Mouse (Mus musculus): ENCODE data around the gene Ncapd2. TPM values are rescaled to one million over a fixed set of nuclear protein-coding genes. Genes with fewer than 3 reads are reported as not detected.
"Not testable (repeated sequence)": the region's sequence is repeated elsewhere in the genome, so short reads cannot be mapped to it uniquely, and the experiment has no call there.

Gene Ncapd2
- polyA plus RNA-seq, 1 experiment from 2014 or later: 39.4 TPM

DNA sequence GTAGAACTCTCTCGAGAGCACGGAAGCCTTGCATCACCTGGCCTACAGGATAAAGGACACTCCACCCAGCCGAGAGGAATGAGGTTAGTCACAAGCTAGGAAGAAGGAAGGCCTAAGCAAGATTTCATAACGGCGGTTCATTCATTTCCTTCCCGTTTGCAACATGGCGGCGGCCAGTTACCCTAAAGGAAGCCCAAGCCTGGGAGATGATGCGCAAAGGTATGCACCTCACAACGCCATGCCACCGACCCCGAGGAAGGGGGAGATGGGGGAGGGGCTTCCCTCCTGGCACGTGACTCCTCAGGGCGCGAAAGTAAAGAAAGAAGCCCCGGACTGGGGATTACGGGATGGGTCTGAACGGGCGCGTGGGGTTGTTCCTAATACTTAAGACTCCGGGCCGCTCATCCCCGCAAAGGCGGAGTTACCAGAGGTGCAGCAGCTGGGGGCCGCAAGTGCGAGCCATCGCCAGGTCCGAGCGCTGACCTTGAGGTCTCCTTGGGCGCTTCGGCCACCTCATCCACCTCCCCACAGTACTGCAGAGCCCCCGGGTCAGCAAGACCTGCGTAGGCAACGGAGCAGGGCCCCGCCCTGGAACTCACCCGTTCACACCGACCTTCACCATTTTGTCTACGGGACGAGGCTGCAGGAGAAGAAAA lies 26.7 kb downstream of the Ncapd2 start:
- H3K36me3 ChIP-seq (ENCODE audit: control insufficient read depth, insufficient read depth, low read length): peaks cover 19% of the 10 kb centered on the region
- peak overlapping the region; percentile 94 for H3K27ac ChIP-seq (ENCODE audit: low read length)
- H3K4me2 ChIP-seq (ENCODE audit: low read length): peak overlapping the region; percentile 83
- H3K4me3 ChIP-seq (ENCODE audit: low read depth, low read length): peak overlapping the region; percentile 73
- H3K9me3 ChIP-seq (replicated peaks; ENCODE audit: control insufficient read depth, low read length, poor library complexity, severe bottlenecking): no peaks in the 10 kb centered on the region
- peak; percentile 57 for ATAC-seq
- H3K27me3 ChIP-seq (ENCODE audit: control insufficient read depth, insufficient read depth, low read depth, low read length): no peaks in the 10 kb centered on the region
- H3K4me1 ChIP-seq (ENCODE audit: control insufficient read depth, insufficient read depth, low read length): peaks cover 26% of the 10 kb centered on the region
- H3K9ac ChIP-seq (ENCODE audit: low read depth, low read length): peak overlapping the region; percentile 89
- WGBS: under 1% methylated on average over 38 of the region's 39 CpGs

GRCm38 (mm10) chr6:125163801-125164657 lies 27.5 kb downstream of the Ncapd2 start:
- Histone ChIP-seq H3K9ac (ENCODE audit: low read depth, low read length) (peak overlapping the region; percentile 89), H3K4me1 (ENCODE audit: control insufficient read depth, insufficient read depth, low read length) (peaks cover 26% of the 10 kb centered on the region), H3K4me3 (ENCODE audit: low read depth, low read length) (peak overlapping the region; percentile 73), H3K27ac (ENCODE audit: low read length) (peak overlapping the region; percentile 94), H3K4me2 (ENCODE audit: low read length) (peak overlapping the region; percentile 83), H3K27me3 (ENCODE audit: control insufficient read depth, insufficient read depth, low read depth, low read length) (no peaks in the 10 kb centered on the region), H3K36me3 (ENCODE audit: control insufficient read depth, insufficient read depth, low read length) (peaks cover 15% of the 10 kb centered on the region), H3K9me3 (replicated peaks; ENCODE audit: control insufficient read depth, low read length, poor library complexity, severe bottlenecking) (no peaks in the 10 kb centered on the region)
- ATAC-seq: 0 out of 2 replicates have a peak, but pooled peaks have one; percentile 1
- 4% methylated on average over 20 of the region's 20 CpGs for WGBS

- not testable (repeated sequence) for H3K27me3 ChIP-seq (ENCODE audit: control insufficient read depth, insufficient read depth, low read depth, low read length); H3K27ac ChIP-seq (ENCODE audit: low read length); H3K4me3 ChIP-seq (ENCODE audit: low read depth, low read length); ATAC-seq; H3K4me2 ChIP-seq (ENCODE audit: low read length); H3K9ac ChIP-seq (ENCODE audit: low read depth, low read length); H3K9me3 ChIP-seq (replicated peaks; ENCODE audit: control insufficient read depth, low read length, poor library complexity, severe bottlenecking)
- peaks cover 26% of the 10 kb centered on the region for H3K4me1 ChIP-seq (ENCODE audit: control insufficient read depth, insufficient read depth, low read length)
- WGBS: 70% methylated on average over 10 of the region's 16 CpGs
- peaks cover 15% of the 10 kb centered on the region for H3K36me3 ChIP-seq (ENCODE audit: control insufficient read depth, insufficient read depth, low read length)
Observed at GRCm38 (mm10) chr6:125162615-125163305, 28.7 kb downstream of the Ncapd2 start.

DNA sequence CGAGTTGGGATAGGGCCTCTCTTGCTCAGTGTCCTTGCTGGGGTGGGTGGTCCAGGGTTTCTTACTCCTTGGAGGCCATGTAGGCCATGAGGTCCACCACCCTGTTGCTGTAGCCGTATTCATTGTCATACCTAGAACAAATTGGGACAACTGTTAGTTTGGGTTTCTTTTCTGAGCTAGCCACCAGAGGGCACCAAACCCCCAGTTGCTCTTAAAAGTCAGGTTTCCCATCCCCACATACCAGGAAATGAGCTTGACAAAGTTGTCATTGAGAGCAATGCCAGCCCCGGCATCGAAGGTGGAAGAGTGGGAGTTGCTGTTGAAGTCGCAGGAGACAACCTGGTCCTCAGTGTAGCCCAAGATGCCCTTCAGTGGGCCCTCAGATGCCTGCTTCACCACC lies 29.5 kb downstream of the Ncapd2 start:
- H3K27me3 ChIP-seq (ENCODE audit: control insufficient read depth, insufficient read depth, low read depth, low read length); H3K4me2 ChIP-seq (ENCODE audit: low read length); H3K9me3 ChIP-seq (replicated peaks; ENCODE audit: control insufficient read depth, low read length, poor library complexity, severe bottlenecking); H3K27ac ChIP-seq (ENCODE audit: low read length); ATAC-seq; H3K4me3 ChIP-seq (ENCODE audit: low read depth, low read length); H3K9ac ChIP-seq (ENCODE audit: low read depth, low read length): not testable (repeated sequence)
- Histone ChIP-seq H3K4me1 (ENCODE audit: control insufficient read depth, insufficient read depth, low read length) (peaks cover 22% of the 10 kb centered on the region), H3K36me3 (ENCODE audit: control insufficient read depth, insufficient read depth, low read length) (peaks cover 15% of the 10 kb centered on the region)
- 4% methylated on average over 3 of the region's 5 CpGs for WGBS

GRCm38 (mm10) chr6:125160854-125161760 lies 30.4 kb downstream of the Ncapd2 start:
- H3K9ac ChIP-seq (ENCODE audit: low read depth, low read length): no peak overlapping the region
- no peak for ATAC-seq
- peak overlapping the region; percentile 17; the same call in 1 of the 2 replicates for H3K27ac ChIP-seq (ENCODE audit: low read length)
- H3K27me3 ChIP-seq (ENCODE audit: control insufficient read depth, insufficient read depth, low read depth, low read length): no peaks in the 10 kb centered on the region
- H3K4me3 ChIP-seq (ENCODE audit: low read depth, low read length): no peak overlapping the region
- peaks cover 13% of the 10 kb centered on the region for H3K4me1 ChIP-seq (ENCODE audit: control insufficient read depth, insufficient read depth, low read length)
- H3K9me3 ChIP-seq (replicated peaks; ENCODE audit: control insufficient read depth, low read length, poor library complexity, severe bottlenecking): no peaks in the 10 kb centered on the region
- H3K4me2 ChIP-seq (ENCODE audit: low read length): no peak overlapping the region
- 18% methylated on average over 22 of the region's 22 CpGs for WGBS
- peaks cover 15% of the 10 kb centered on the region for H3K36me3 ChIP-seq (ENCODE audit: control insufficient read depth, insufficient read depth, low read length)

DNA sequence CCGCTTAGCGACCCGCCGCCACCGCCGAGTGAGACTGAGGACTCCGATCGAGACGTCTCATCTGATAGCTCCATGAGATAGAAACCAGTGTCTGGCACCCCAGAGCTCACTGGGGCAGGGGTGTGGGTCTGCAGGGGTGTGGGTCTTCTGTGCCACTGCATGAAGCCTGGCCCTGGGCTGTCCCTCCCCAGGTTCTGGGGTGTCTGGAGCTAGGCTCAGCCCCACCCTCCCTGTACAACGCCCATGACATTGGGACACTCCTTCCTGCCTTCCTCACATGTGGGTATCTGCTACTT lies 31.0 kb downstream of the Ncapd2 start:
- 44% methylated on average over 10 of the region's 10 CpGs for whole genome bisulfite sequencing
- Histone ChIP-seq H3K9me3 (replicated peaks; ENCODE audit: control insufficient read depth, low read length, poor library complexity, severe bottlenecking) (no peaks in the 10 kb centered on the region), H3K27ac (ENCODE audit: low read length) (no peak overlapping the region; the same call in 1 of the 2 replicates), H3K36me3 (ENCODE audit: control insufficient read depth, insufficient read depth, low read length) (peaks cover 15% of the 10 kb centered on the region), H3K4me2 (ENCODE audit: low read length) (no peak overlapping the region), H3K9ac (ENCODE audit: low read depth, low read length) (no peak overlapping the region), H3K4me3 (ENCODE audit: low read depth, low read length) (no peak overlapping the region), H3K4me1 (ENCODE audit: control insufficient read depth, insufficient read depth, low read length) (peaks cover 10% of the 10 kb centered on the region), H3K27me3 (ENCODE audit: control insufficient read depth, insufficient read depth, low read depth, low read length) (no peaks in the 10 kb centered on the region)
- no peak for ATAC-seq

GRCm38 (mm10) chr6:125159773-125160557 lies 31.5 kb downstream of the Ncapd2 start:
- WGBS: 82% methylated on average over 7 of the region's 7 CpGs
- Histone ChIP-seq H3K4me3 (ENCODE audit: low read depth, low read length) (no peak overlapping the region), H3K4me1 (ENCODE audit: control insufficient read depth, insufficient read depth, low read length) (peaks cover 10% of the 10 kb centered on the region), H3K36me3 (ENCODE audit: control insufficient read depth, insufficient read depth, low read length) (peaks cover 15% of the 10 kb centered on the region), H3K4me2 (ENCODE audit: low read length) (no peak overlapping the region), H3K27me3 (ENCODE audit: control insufficient read depth, insufficient read depth, low read depth, low read length) (no peaks in the 10 kb centered on the region), H3K9ac (ENCODE audit: low read depth, low read length) (no peak overlapping the region), H3K9me3 (replicated peaks; ENCODE audit: control insufficient read depth, low read length, poor library complexity, severe bottlenecking) (no peaks in the 10 kb centered on the region), H3K27ac (ENCODE audit: low read length) (peak overlapping the region; percentile 4; the same call in 1 of the 2 replicates)
- no peak for ATAC-seq
